10 mouse cellular contexts compared by ENCODE assay signal in genomic region chr16:30788944-30789781, GRCm38 (mm10).
A peak's percentile ranks its signal among the peaks of the same experiment; 100 is the strongest.
DNase-seq lines count a peak whose midpoint lies in the region; ATAC-seq and TF ChIP-seq lines count a peak whose summit lies in the region.
"Had no signal": no experiment of that assay in that cellular context is flagged by ENCODE, and none has a peak within 500 bp of the region (broad histone marks: within the 10 kb centered on the region; RNA-seq: fewer than 3 reads in every experiment).

No protein-coding gene starts in this region.

- H3K4me3 ChIP-seq in layer of hippocampus, adult 2 months, result no peak overlapping the region
- no peak overlapping the region for H3K4me3 ChIP-seq in liver, embryonic 13.5 days (replicated peaks)
- no peak overlapping the region for H3K4me3 ChIP-seq in stomach, embryonic 14.5 days (ENCODE audit: low read depth, low read length)
- H3K4me3 ChIP-seq: limb, embryonic 13.5 days; neural tube, embryonic 12.5 days had no signal

- H3K4me2 ChIP-seq in liver, embryonic 13.5 days, result peak overlapping the region; percentile 52
- no peak overlapping the region for H3K4me2 ChIP-seq in stomach, embryonic 14.5 days (replicated peaks; ENCODE audit: low read depth, low read length)
- H3K4me2 ChIP-seq: neural tube, embryonic 12.5 days had no signal

- TF ChIP-seq CTCF in layer of hippocampus, adult 2 months (conservative IDR thresholded peaks at IDR 0.05), result no peak

- peak; percentile 45 for ATAC-seq in liver, embryonic 13.5 days (ENCODE audit: low read depth)
- no peak for ATAC-seq in stomach, embryonic 14.5 days (ENCODE audit: insufficient number of reproducible peaks, insufficient read depth, low FRiP score, low read depth)

- no peaks in the 10 kb centered on the region for H3K36me3 ChIP-seq in liver, embryonic 13.5 days
- H3K36me3 ChIP-seq in stomach, embryonic 14.5 days (ENCODE audit: control insufficient read depth, insufficient read depth, low read length), result no peaks in the 10 kb centered on the region
- H3K36me3 ChIP-seq: limb, embryonic 13.5 days; neural tube, embryonic 12.5 days had no signal

- peaks cover 83% of the 10 kb centered on the region for H3K4me1 ChIP-seq in liver, embryonic 13.5 days (replicated peaks)
- H3K4me1 ChIP-seq in stomach, embryonic 14.5 days (ENCODE audit: control insufficient read depth, insufficient read depth, low read length), result peaks cover 29% of the 10 kb centered on the region

- no peaks in the 10 kb centered on the region for H3K27me3 ChIP-seq in liver, embryonic 13.5 days
- no peaks in the 10 kb centered on the region for H3K27me3 ChIP-seq in stomach, embryonic 14.5 days (ENCODE audit: control insufficient read depth, insufficient read depth, low read length)
- H3K27me3 ChIP-seq: limb, embryonic 13.5 days; neural tube, embryonic 12.5 days had no signal

- no peaks in the 10 kb centered on the region for H3K9me3 ChIP-seq in liver, embryonic 13.5 days (replicated peaks)
- no peaks in the 10 kb centered on the region for H3K9me3 ChIP-seq in stomach, embryonic 14.5 days (ENCODE audit: control insufficient read depth, low read depth, low read length)
- H3K9me3 ChIP-seq: limb, embryonic 13.5 days; neural tube, embryonic 12.5 days had no signal

- peak overlapping the region; percentile 2; the same call in 1 of the 2 replicates for H3K27ac ChIP-seq in layer of hippocampus, adult 2 months
- H3K27ac ChIP-seq in liver, embryonic 13.5 days, result peak overlapping the region; percentile 73
- peak overlapping the region; percentile 75; the same call in 1 of the 2 replicates for H3K27ac ChIP-seq in stomach, embryonic 14.5 days (ENCODE audit: low read length)
- H3K27ac ChIP-seq: neural tube, embryonic 12.5 days had no signal

- WGBS in liver, embryonic 13.5 days (ENCODE audit: insufficient replicate concordance), result 52% methylated on average over 15 of the region's 15 CpGs
- 81% methylated on average over 15 of the region's 15 CpGs for WGBS in stomach, embryonic 14.5 days

- no peak overlapping the region for H3K9ac ChIP-seq in liver, embryonic 13.5 days
- H3K9ac ChIP-seq in stomach, embryonic 14.5 days (replicated peaks; ENCODE audit: low read depth, low read length), result no peak overlapping the region
- H3K9ac ChIP-seq: limb, embryonic 13.5 days; neural tube, embryonic 12.5 days had no signal

- DNase-seq in layer of hippocampus, adult 2 months (ENCODE audit: low spot score in 2 of 2), result no peak
- no peak for DNase-seq in layer of hippocampus, postnatal 10 days (ENCODE audit: low spot score in 2 of 2)
- peak; percentile 66 for DNase-seq in heart, adult 8-10 months (ENCODE audit: low spot score)
- DNase-seq in liver, embryonic 13.5 days, result no peak
- DNase-seq in urinary bladder, postnatal 10 days (ENCODE audit: low spot score), result no peak
- DNase-seq in Muller cell, postnatal 12 days (ENCODE audit: inconsistent ontology term), result no peak
- no peak for DNase-seq in adrenal gland, postnatal 25 days

Comparison
In these comparisons a context has a peak if more than half of its experiments do, and no peak if none do; other contexts are left out.
1. H3K27ac ChIP-seq: peak in every context shown above with its lines; median percentile 75 in stomach, embryonic 14.5 days; 73 in liver, embryonic 13.5 days; 2 in layer of hippocampus, adult 2 months.